Mouse (Mus musculus) thymus, postnatal 4 days (tissue): ENCODE data around the gene Crocc2.

Experiments
- DNase-seq: peaks from one replicate; pipeline ENCODE4 v3.0.0; 2021

Gene Crocc2

GRCm38 (mm10) chr1:93277041-93277440 is 108.5 kb downstream of the Crocc2 start:
- no peak for DNase-seq
